Mouse (Mus musculus): Measurements from ENCODE around the gene Psenen. TPM values are rescaled to one million over a fixed set of nuclear protein-coding genes. Genes with fewer than 3 reads are reported as not detected.

The Psenen gene
- polyA plus RNA-seq (2015; fragmentation: Nextera tagmentation; extraction: Ambion mirVana): 111 and 123 TPM in 2 replicates

GRCm38 (mm10) chr7:30563117-30563905 lies at the start of gene Psenen, which contains the start of the genes U2af1l4 and Gm49396:
Psenen (minus strand) TSS chr7:30563627.
U2af1l4 (plus strand) TSS chr7:30563301.
Gm49396 (plus strand) TSS chr7:30563344.
- H3K4me3 ChIP-seq (ENCODE audit: low read length): peak within 1 kb of the TSS; percentile 95
- H3K9ac ChIP-seq (ENCODE audit: low read length): peak within 1 kb of the TSS; percentile 92
- ATAC-seq (replicated peaks; ENCODE audit: extremely low read depth, insufficient read depth, low FRiP score): peak; percentile 85
- H3K27ac ChIP-seq (ENCODE audit: low read length): peak within 1 kb of the TSS; percentile 99
- H3K36me3 ChIP-seq (ENCODE audit: control insufficient read depth, insufficient read depth): peaks cover 21% of the 10 kb centered on the region
- H3K9me3 ChIP-seq (replicated peaks; ENCODE audit: control insufficient read depth, low read length): no peaks in the 10 kb centered on the region
- under 1% methylated on average over 45 of the region's 45 CpGs for WGBS
- H3K4me2 ChIP-seq (ENCODE audit: low read depth, low read length): peak within 1 kb of the TSS; percentile 89
- H3K27me3 ChIP-seq (ENCODE audit: control insufficient read depth, insufficient read depth, low read length): no peaks in the 10 kb centered on the region
- peaks cover 15% of the 10 kb centered on the region for H3K4me1 ChIP-seq (ENCODE audit: control insufficient read depth, insufficient read depth, low read length)

- H3K4me2 ChIP-seq (ENCODE audit: low read depth, low read length): no peak within 1 kb of the TSS
- WGBS: 74% methylated on average over 8 of the region's 8 CpGs
- no peak within 1 kb of the TSS for H3K4me3 ChIP-seq (ENCODE audit: low read length)
- no peaks in the 10 kb centered on the region for H3K27me3 ChIP-seq (ENCODE audit: control insufficient read depth, insufficient read depth, low read length)
- H3K36me3 ChIP-seq (ENCODE audit: control insufficient read depth, insufficient read depth): peaks cover 24% of the 10 kb centered on the region
- H3K4me1 ChIP-seq (ENCODE audit: control insufficient read depth, insufficient read depth, low read length): peaks cover 11% of the 10 kb centered on the region
- H3K9me3 ChIP-seq (replicated peaks; ENCODE audit: control insufficient read depth, low read length): no peaks in the 10 kb centered on the region
- no peak within 1 kb of the TSS for H3K9ac ChIP-seq (ENCODE audit: low read length)
- ATAC-seq (replicated peaks; ENCODE audit: extremely low read depth, insufficient read depth, low FRiP score): no peak
- H3K27ac ChIP-seq (ENCODE audit: low read length): no peak within 1 kb of the TSS
Measured at GRCm38 (mm10) chr7:30612654-30613402, 49.4 kb upstream of the Psenen start, which contains the start of gene Upk1a. Upk1a (minus strand) TSS chr7:30612847.

GRCm38 (mm10) chr7:30610043-30610442 lies 46.6 kb upstream of the Psenen start:
- peaks cover 11% of the 10 kb centered on the region for H3K4me1 ChIP-seq (ENCODE audit: control insufficient read depth, insufficient read depth, low read length)
- WGBS: 33% methylated on average over 7 of the region's 7 CpGs
- no peak overlapping the region for H3K4me3 ChIP-seq (ENCODE audit: low read length)
- H3K4me2 ChIP-seq (ENCODE audit: low read depth, low read length): no peak overlapping the region
- H3K27me3 ChIP-seq (ENCODE audit: control insufficient read depth, insufficient read depth, low read length): no peaks in the 10 kb centered on the region
- ATAC-seq (replicated peaks; ENCODE audit: extremely low read depth, insufficient read depth, low FRiP score): peak; percentile 88
- H3K9me3 ChIP-seq (replicated peaks; ENCODE audit: control insufficient read depth, low read length): no peaks in the 10 kb centered on the region
- H3K27ac ChIP-seq (ENCODE audit: low read length): peak overlapping the region; percentile 64
- no peaks in the 10 kb centered on the region for H3K36me3 ChIP-seq (ENCODE audit: control insufficient read depth, insufficient read depth)
- H3K9ac ChIP-seq (ENCODE audit: low read length): 0 out of 2 replicates have a peak overlapping the region, but pooled peaks have one; percentile 31

- no peak for ATAC-seq (replicated peaks; ENCODE audit: extremely low read depth, insufficient read depth, low FRiP score)
Measured at GRCm38 (mm10) chr7:30608476-30608875, 45.0 kb upstream of the Psenen start.

GRCm38 (mm10) chr7:30607706-30608309 lies 44.4 kb upstream of the Psenen start:
- H3K9me3 ChIP-seq (replicated peaks; ENCODE audit: control insufficient read depth, low read length): no peaks in the 10 kb centered on the region
- no peak overlapping the region for H3K9ac ChIP-seq (ENCODE audit: low read length)
- WGBS: 18% methylated on average over 8 of the region's 8 CpGs
- H3K27ac ChIP-seq (ENCODE audit: low read length): no peak overlapping the region
- no peak overlapping the region for H3K4me3 ChIP-seq (ENCODE audit: low read length)
- no peaks in the 10 kb centered on the region for H3K36me3 ChIP-seq (ENCODE audit: control insufficient read depth, insufficient read depth)
- H3K27me3 ChIP-seq (ENCODE audit: control insufficient read depth, insufficient read depth, low read length): no peaks in the 10 kb centered on the region
- H3K4me1 ChIP-seq (ENCODE audit: control insufficient read depth, insufficient read depth, low read length): peaks cover 11% of the 10 kb centered on the region
- 0 out of 2 replicates have a peak, but pooled peaks have one; percentile 35 for ATAC-seq (replicated peaks; ENCODE audit: extremely low read depth, insufficient read depth, low FRiP score)
- H3K4me2 ChIP-seq (ENCODE audit: low read depth, low read length): no peak overlapping the region

More at GRCm38 (mm10) chr7:30608476-30608875, 45.0 kb upstream of the Psenen start:
- H3K36me3 ChIP-seq (ENCODE audit: control insufficient read depth, insufficient read depth): no peaks in the 10 kb centered on the region
- H3K9me3 ChIP-seq (replicated peaks; ENCODE audit: control insufficient read depth, low read length): no peaks in the 10 kb centered on the region
- H3K27me3 ChIP-seq (ENCODE audit: control insufficient read depth, insufficient read depth, low read length): no peaks in the 10 kb centered on the region
- no peak overlapping the region for H3K9ac ChIP-seq (ENCODE audit: low read length)
- no peak overlapping the region for H3K4me2 ChIP-seq (ENCODE audit: low read depth, low read length)
- H3K4me3 ChIP-seq (ENCODE audit: low read length): no peak overlapping the region
- 42% methylated on average over 16 of the region's 16 CpGs for WGBS
- peaks cover 11% of the 10 kb centered on the region for H3K4me1 ChIP-seq (ENCODE audit: control insufficient read depth, insufficient read depth, low read length)
- no peak overlapping the region for H3K27ac ChIP-seq (ENCODE audit: low read length)

GRCm38 (mm10) chr7:30604944-30605343 lies 41.5 kb upstream of the Psenen start:
- WGBS: 89% methylated on average over 8 of the region's 8 CpGs
- Histone ChIP-seq H3K4me3 (ENCODE audit: low read length) (no peak overlapping the region), H3K9ac (ENCODE audit: low read length) (no peak overlapping the region), H3K4me2 (ENCODE audit: low read depth, low read length) (no peak overlapping the region), H3K36me3 (ENCODE audit: control insufficient read depth, insufficient read depth) (no peaks in the 10 kb centered on the region), H3K27ac (ENCODE audit: low read length) (no peak overlapping the region), H3K9me3 (replicated peaks; ENCODE audit: control insufficient read depth, low read length) (no peaks in the 10 kb centered on the region), H3K27me3 (ENCODE audit: control insufficient read depth, insufficient read depth, low read length) (no peaks in the 10 kb centered on the region), H3K4me1 (ENCODE audit: control insufficient read depth, insufficient read depth, low read length) (peaks cover 7% of the 10 kb centered on the region)
- no peak for ATAC-seq (replicated peaks; ENCODE audit: extremely low read depth, insufficient read depth, low FRiP score)

GRCm38 (mm10) chr7:30604424-30604823 lies 41.0 kb upstream of the Psenen start:
- ATAC-seq (replicated peaks; ENCODE audit: extremely low read depth, insufficient read depth, low FRiP score): no peak
- Histone ChIP-seq H3K4me2 (ENCODE audit: low read depth, low read length) (no peak overlapping the region), H3K27me3 (ENCODE audit: control insufficient read depth, insufficient read depth, low read length) (no peaks in the 10 kb centered on the region), H3K4me3 (ENCODE audit: low read length) (no peak overlapping the region), H3K9ac (ENCODE audit: low read length) (no peak overlapping the region), H3K4me1 (ENCODE audit: control insufficient read depth, insufficient read depth, low read length) (peaks cover 6% of the 10 kb centered on the region; the same call in 1 of the 2 replicates), H3K27ac (ENCODE audit: low read length) (no peak overlapping the region), H3K9me3 (replicated peaks; ENCODE audit: control insufficient read depth, low read length) (no peaks in the 10 kb centered on the region), H3K36me3 (ENCODE audit: control insufficient read depth, insufficient read depth) (no peaks in the 10 kb centered on the region)
- WGBS: 58% methylated on average over 8 of the region's 8 CpGs

- no peaks in the 10 kb centered on the region for H3K36me3 ChIP-seq (ENCODE audit: control insufficient read depth, insufficient read depth)
- peaks cover 6% of the 10 kb centered on the region; the same call in 1 of the 2 replicates for H3K4me1 ChIP-seq (ENCODE audit: control insufficient read depth, insufficient read depth, low read length)
- no peak overlapping the region for H3K27ac ChIP-seq (ENCODE audit: low read length)
- H3K27me3 ChIP-seq (ENCODE audit: control insufficient read depth, insufficient read depth, low read length): no peaks in the 10 kb centered on the region
- H3K9me3 ChIP-seq (replicated peaks; ENCODE audit: control insufficient read depth, low read length): no peaks in the 10 kb centered on the region
- no peak overlapping the region for H3K9ac ChIP-seq (ENCODE audit: low read length)
- no peak for ATAC-seq (replicated peaks; ENCODE audit: extremely low read depth, insufficient read depth, low FRiP score)
- H3K4me2 ChIP-seq (ENCODE audit: low read depth, low read length): no peak overlapping the region
- H3K4me3 ChIP-seq (ENCODE audit: low read length): no peak overlapping the region
- WGBS: 21% methylated on average over 3 of the region's 3 CpGs
Measured at GRCm38 (mm10) chr7:30602583-30602982, 39.2 kb upstream of the Psenen start.
